Mouse (Mus musculus) intestine, postnatal 0 days (tissue): ENCODE results near the gene Trabd2b. TPM values are rescaled to one million over a fixed set of nuclear protein-coding genes. Genes with fewer than 3 reads are reported as not detected.
A peak's percentile ranks its signal among the peaks of the same experiment; 100 is the strongest.

Experiments used
- ATAC-seq: fragments of 200-750 bp; cut with Nextera tagmentation; 2 replicates; pipeline ENCODE4 v1.8.0; 2017; ENCODE audit warnings: mild to moderate bottlenecking, moderate TSS enrichment, moderate library complexity
- H3K27ac ChIP-seq: fragments of 300-500 bp; sonication (generic); 2 replicates; pipeline ENCODE4 v1.5.1; 2014; ENCODE audit warnings: mild to moderate bottlenecking, low read depth, low read length, moderate library complexity
- H3K27me3 ChIP-seq: fragments of 300-500 bp; sonication (generic); replicated peaks from 2 replicates; pipeline ENCODE4 v1.6.1; 2014; ENCODE audit warnings: low read length, mixed read lengths; ENCODE audit not compliant: control insufficient read depth, insufficient read depth
- H3K36me3 ChIP-seq: fragments of 300-500 bp; sonication (generic); 2 replicates; pipeline ENCODE4 v1.6.1; 2014; ENCODE audit warnings: mild to moderate bottlenecking, moderate library complexity; ENCODE audit not compliant: control insufficient read depth, insufficient read depth
- H3K4me1 ChIP-seq: fragments of 300-500 bp; sonication (generic); replicated peaks from 2 replicates; pipeline ENCODE4 v1.6.1; 2014; ENCODE audit warnings: antibody characterized with exemption, low read length, mixed read lengths; ENCODE audit not compliant: control insufficient read depth, insufficient read depth
- H3K4me2 ChIP-seq: fragments of 300-500 bp; sonication (generic); replicated peaks from 2 replicates; pipeline ENCODE4 v1.6.1; 2014; ENCODE audit warnings: low read depth, mild to moderate bottlenecking, moderate library complexity
- H3K4me3 ChIP-seq: fragments of 300-500 bp; sonication (generic); 2 replicates; pipeline ENCODE4 v1.5.1; 2014; ENCODE audit warnings: low read depth, low read length
- H3K9ac ChIP-seq: fragments of 300-500 bp; sonication (generic); 2 replicates; pipeline ENCODE4 v1.6.1; 2014; ENCODE audit warnings: mild to moderate bottlenecking, low read depth, low read length
- H3K9me3 ChIP-seq: fragments of 300-500 bp; sonication (generic); 2 replicates; pipeline ENCODE4 v1.6.1; 2016; ENCODE audit warnings: mixed run types; ENCODE audit not compliant: control insufficient read depth
- CTCF ChIP-seq: sonication (generic); IDR thresholded peaks from 2 replicates; pipeline ENCODE4 v1.5.1; 2016; ENCODE audit warnings: low read depth, mild to moderate bottlenecking, control low read depth, antibody characterized with exemption, moderate library complexity
- WGBS: fragments of 180-500 bp; shearing (Covaris S2); extraction: QIAGEN DNeasy Blood & Tissue Kit; methylation state at CpG from one replicate; pipeline ENCODE4 v1.1.7; 2014; 5-methylcytosine and 5-hydroxymethylcytosine counted together
- polyA plus RNA-seq: library from polyadenylated mRNA; unstranded; fragments of >200 nt; fragmentation: Nextera tagmentation; extraction: Ambion mirVana; gene quantifications from 2 replicates; pipeline ENCODE4 v1.2.1, GENCODE M21; 2015

Gene Trabd2b
- polyA plus RNA-seq, 1 experiment from 2014 or later = 0.20 TPM

DNA sequence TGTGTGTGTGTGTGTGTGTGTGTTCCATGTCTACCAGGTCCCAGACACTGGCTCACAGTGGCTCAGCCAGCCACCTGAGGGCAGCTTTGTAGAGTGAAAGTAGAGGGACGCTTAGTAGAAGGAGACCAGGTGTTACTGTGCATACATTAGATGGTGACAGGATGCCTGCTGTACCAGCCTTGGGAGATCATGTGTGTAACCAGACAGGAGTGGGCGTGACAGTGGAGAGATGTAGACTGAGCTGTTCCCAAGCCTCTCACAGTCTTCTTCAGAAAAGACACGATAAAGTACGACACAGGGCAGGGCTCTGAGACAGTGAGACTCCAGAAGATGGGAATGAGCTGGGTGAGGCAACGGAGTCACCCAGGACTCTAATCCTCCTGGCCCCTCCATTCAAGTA is 54.6 kb downstream of the Trabd2b start:
- no peaks in the 10 kb centered on the region for H3K27me3 ChIP-seq
- H3K27ac ChIP-seq = no peak overlapping the region
- no peak overlapping the region for H3K4me2 ChIP-seq
- H3K4me1 ChIP-seq = no peaks in the 10 kb centered on the region
- WGBS = 78% methylated on average over 5 of the region's 5 CpGs
- no peaks in the 10 kb centered on the region for H3K36me3 ChIP-seq
- H3K4me3 ChIP-seq = no peak overlapping the region
- TF ChIP-seq CTCF = no peak
- no peak overlapping the region for H3K9ac ChIP-seq
- no peak for ATAC-seq
- no peaks in the 10 kb centered on the region for H3K9me3 ChIP-seq

DNA sequence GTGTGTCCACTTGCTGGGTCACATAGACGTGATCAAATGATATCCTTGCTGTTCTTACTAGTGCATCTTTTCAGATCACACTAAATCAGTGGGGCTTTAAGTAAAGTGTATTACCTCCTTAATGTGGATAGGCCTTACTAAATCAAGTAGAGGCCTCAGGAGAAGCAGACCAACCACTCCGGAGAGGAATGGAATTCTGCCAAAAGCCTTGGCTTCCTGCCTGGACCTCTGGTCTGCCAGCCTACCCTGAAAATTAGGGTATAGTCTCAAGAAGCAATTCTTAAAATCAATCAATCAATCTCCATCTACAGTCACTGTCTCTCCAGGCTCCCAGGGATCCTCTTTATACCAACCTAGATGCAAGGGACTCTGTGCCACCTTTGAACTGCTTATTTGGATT is 59.1 kb downstream of the Trabd2b start:
- no peaks in the 10 kb centered on the region for H3K36me3 ChIP-seq
- no peak for ATAC-seq
- TF ChIP-seq CTCF = no peak
- no peak overlapping the region for H3K4me3 ChIP-seq
- H3K9ac ChIP-seq = no peak overlapping the region
- no peak overlapping the region for H3K4me2 ChIP-seq
- H3K4me1 ChIP-seq = peaks cover 4% of the 10 kb centered on the region; the same call in 1 of the 2 replicates
- no peaks in the 10 kb centered on the region for H3K9me3 ChIP-seq
- no peaks in the 10 kb centered on the region for H3K27me3 ChIP-seq
- WGBS = 49% methylated on average over 2 of the region's 2 CpGs
- no peak overlapping the region for H3K27ac ChIP-seq

DNA sequence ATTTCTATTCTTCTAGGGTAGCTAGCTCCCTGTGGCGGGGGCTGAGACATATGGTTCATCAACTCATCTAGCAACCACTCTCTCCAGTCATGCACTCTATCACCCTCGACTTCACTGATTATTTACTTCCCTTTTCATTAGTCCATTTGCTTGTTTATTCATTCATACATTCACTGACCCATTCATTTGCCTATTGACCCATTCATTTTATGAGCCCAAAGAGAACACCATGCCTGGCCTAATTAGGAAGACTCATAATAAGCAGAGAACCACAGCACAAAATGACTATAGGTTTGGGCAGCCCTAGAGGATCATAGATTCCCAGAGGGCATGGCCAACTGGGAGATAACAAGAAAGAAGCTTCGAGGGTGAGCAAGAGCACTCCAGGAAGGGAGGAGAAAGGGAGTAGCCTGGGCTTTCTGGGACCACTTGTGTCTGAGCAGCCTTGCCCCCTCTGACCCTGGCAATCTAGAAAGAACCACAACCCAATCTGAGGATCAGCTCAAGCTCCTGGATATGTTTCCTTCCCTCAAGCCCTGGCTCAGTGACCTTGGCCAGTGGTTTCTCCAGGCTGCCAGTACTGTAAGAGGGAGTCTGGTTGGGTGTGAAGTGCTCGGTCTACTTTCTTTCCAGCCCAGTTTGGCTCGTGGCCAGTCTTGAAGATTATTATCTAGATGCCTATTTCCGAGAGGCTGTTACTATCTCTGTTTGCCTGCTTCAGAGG is 61.0 kb downstream of the Trabd2b start:
- Histone ChIP-seq H3K4me3 (no peak overlapping the region), H3K36me3 (no peaks in the 10 kb centered on the region), H3K4me1 (peaks cover 4% of the 10 kb centered on the region; the same call in 1 of the 2 replicates), H3K9ac (no peak overlapping the region), H3K27me3 (no peaks in the 10 kb centered on the region), H3K9me3 (no peaks in the 10 kb centered on the region), H3K27ac (no peak overlapping the region), H3K4me2 (no peak overlapping the region)
- TF ChIP-seq CTCF = no peak
- 32% methylated on average over 6 of the region's 6 CpGs for whole genome bisulfite sequencing
- ATAC-seq = no peak

- ATAC-seq = no peak
- H3K4me2 ChIP-seq = no peak overlapping the region
- no peak overlapping the region for H3K4me3 ChIP-seq
- H3K9me3 ChIP-seq = no peaks in the 10 kb centered on the region
- H3K9ac ChIP-seq = no peak overlapping the region
- 33% methylated on average over 7 of the region's 7 CpGs for WGBS
- no peaks in the 10 kb centered on the region for H3K27me3 ChIP-seq
- no peak overlapping the region for H3K27ac ChIP-seq
- peaks cover 4% of the 10 kb centered on the region; the same call in 1 of the 2 replicates for H3K4me1 ChIP-seq
- H3K36me3 ChIP-seq = no peaks in the 10 kb centered on the region
- no peak for TF ChIP-seq CTCF
Observed at GRCm38 (mm10) chr4:114468095-114468429, 61.5 kb downstream of the Trabd2b start.

DNA sequence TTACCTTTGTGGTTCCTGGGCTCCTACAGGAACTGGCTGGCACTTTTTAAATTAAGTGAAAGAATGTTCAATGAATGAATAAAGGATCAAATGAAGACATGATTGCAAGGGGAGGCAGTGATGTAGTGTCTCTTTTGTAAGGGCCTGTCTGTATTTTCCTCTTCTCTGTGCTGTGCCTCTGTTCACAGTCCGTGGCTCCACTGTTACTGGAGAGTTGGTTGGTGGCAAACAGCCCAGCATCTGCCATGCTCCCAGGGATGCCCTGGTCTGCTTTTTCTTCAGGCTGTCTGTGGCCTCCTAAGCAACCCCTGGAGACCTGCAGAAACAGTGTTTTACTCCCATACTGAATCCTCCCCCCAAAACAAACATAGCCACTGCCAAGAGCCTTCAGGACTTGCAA is 63.4 kb downstream of the Trabd2b start:
- ATAC-seq = no peak
- H3K4me3 ChIP-seq = no peak overlapping the region
- no peaks in the 10 kb centered on the region for H3K27me3 ChIP-seq
- WGBS = 60% methylated on average over 1 of the region's 1 CpGs
- H3K4me1 ChIP-seq = peaks cover 4% of the 10 kb centered on the region; the same call in 1 of the 2 replicates
- no peaks in the 10 kb centered on the region for H3K9me3 ChIP-seq
- no peak overlapping the region for H3K4me2 ChIP-seq
- TF ChIP-seq CTCF = no peak
- H3K27ac ChIP-seq = no peak overlapping the region
- H3K36me3 ChIP-seq = no peaks in the 10 kb centered on the region
- H3K9ac ChIP-seq = no peak overlapping the region

- peaks cover 4% of the 10 kb centered on the region; the same call in 1 of the 2 replicates for H3K4me1 ChIP-seq
- ATAC-seq = peak; percentile 47
- H3K9ac ChIP-seq = no peak overlapping the region
- no peaks in the 10 kb centered on the region for H3K9me3 ChIP-seq
- H3K4me2 ChIP-seq = no peak overlapping the region
- no peaks in the 10 kb centered on the region for H3K36me3 ChIP-seq
- H3K27ac ChIP-seq = no peak overlapping the region
- H3K27me3 ChIP-seq = no peaks in the 10 kb centered on the region
- 66% methylated on average over 5 of the region's 5 CpGs for WGBS
- peak; percentile 71 for TF ChIP-seq CTCF
- no peak overlapping the region for H3K4me3 ChIP-seq
Observed at GRCm38 (mm10) chr4:114472143-114472542, 65.6 kb downstream of the Trabd2b start.
